Mouse (Mus musculus) ZHBTc4 (cell line): ENCODE data around the gene Olfr975.
"Not testable (repeated sequence)": the region's sequence is repeated elsewhere in the genome, so short reads cannot be mapped to it uniquely, and the experiment has no call there.

Experiments used
- DNase-seq: peaks from one replicate; pipeline ENCODE4 v3.0.0-alpha.2; 2011; ENCODE audit warnings: low read depth, low spot score

The Olfr975 gene

GRCm38 (mm10) chr9:39951946-39952345, at the start of gene Olfr975:
TSS of gene Olfr975 (minus strand) at chr9:39952046.
- no peak for DNase-seq

GRCm38 (mm10) chr9:39991813-39992212, 40.0 kb upstream of the Olfr975 start, which contains the start of gene Olfr978:
TSS of gene Olfr978 (plus strand) at chr9:39992113.
- DNase-seq: no peak

GRCm38 (mm10) chr9:39976581-39977145, 24.8 kb upstream of the Olfr975 start:
- peak; percentile 92 for DNase-seq

- not testable (repeated sequence) for DNase-seq
Observed at GRCm38 (mm10) chr9:39961033-39961432, 9.2 kb upstream of the Olfr975 start, which contains the start of gene Olfr976. TSS of gene Olfr976 (minus strand) at chr9:39961133.

- no peak for DNase-seq
Observed at GRCm38 (mm10) chr9:39937201-39937600, 14.6 kb downstream of the Olfr975 start, which contains the start of gene Olfr974. TSS of gene Olfr974 (plus strand) at chr9:39937501.

GRCm38 (mm10) chr9:39928837-39929236, 23.0 kb downstream of the Olfr975 start:
- not testable (repeated sequence) for DNase-seq

GRCm38 (mm10) chr9:39927975-39928836, 23.6 kb downstream of the Olfr975 start:
- DNase-seq: not testable (repeated sequence)

- DNase-seq: no peak
Observed at GRCm38 (mm10) chr9:39909939-39910338, 41.9 kb downstream of the Olfr975 start.

GRCm38 (mm10) chr9:39907036-39907435, 44.8 kb downstream of the Olfr975 start, which contains the start of gene Olfr229:
TSS of gene Olfr229 (plus strand) at chr9:39907336.
- DNase-seq: no peak

GRCm38 (mm10) chr9:39905106-39905505, 46.7 kb downstream of the Olfr975 start:
- DNase-seq: no peak
